Mouse (Mus musculus) left cerebral cortex, postnatal 14 days (tissue): ENCODE results near the gene Dync1i1. TPM values are rescaled to one million over a fixed set of nuclear protein-coding genes. Genes with fewer than 3 reads are reported as not detected.

Source experiments
- total RNA-seq, 2 experiments: library from RNA; stranded (reverse); gene quantifications; 2 replicates each; pipeline ENCODE4 v1.2.3; 2021

Dync1i1 gene
- total RNA-seq, 2 experiments from 2014 or later, result 135 to 154 TPM

Other genes with a start within 250 kb of the Dync1i1 start
- 10 to 100 TPM in 1 of 2 experiments, 1 to 10 TPM in 1; 9.4 to 10.6 TPM for gene Pdk4, start 229.3 kb upstream of the Dync1i1 start, total RNA-seq